Mouse (Mus musculus) megakaryocyte, embryonic 14.5 days (primary cell): Measurements from ENCODE around the gene Spcs2. TPM values are rescaled to one million over a fixed set of nuclear protein-coding genes. Genes with fewer than 3 reads are reported as not detected.
"Not testable (repeated sequence)": the region's sequence is repeated elsewhere in the genome, so short reads cannot be mapped to it uniquely, and the experiment has no call there.

Experiments
- H3K27me3 ChIP-seq: replicated peaks from 2 replicates; pipeline ENCODE3; 2012; ENCODE audit warnings: inconsistent platforms
- H3K36me3 ChIP-seq: replicated peaks from 2 replicates; pipeline ENCODE3; 2012; ENCODE audit warnings: low read length, inconsistent platforms, mixed read lengths
- H3K4me1 ChIP-seq: 2 replicates; pipeline ENCODE4 v1.6.1; 2012; ENCODE audit warnings: inconsistent platforms
- H3K4me3 ChIP-seq: replicated peaks from 2 replicates; pipeline ENCODE3; 2012; ENCODE audit warnings: moderate library complexity, mild to moderate bottlenecking, inconsistent platforms
- H3K9me3 ChIP-seq: 2 replicates; pipeline ENCODE4 v1.6.1; 2012; ENCODE audit warnings: inconsistent platforms
- FLI1 ChIP-seq: IDR thresholded peaks from 2 replicates; pipeline ENCODE4 v1.6.1; 2012; ENCODE audit warnings: low read length, inconsistent platforms, mixed read lengths
- GATA1 ChIP-seq: IDR thresholded peaks from 3 replicates; pipeline ENCODE4 v1.6.1; 2012; ENCODE audit warnings: mixed read lengths, low read length, inconsistent platforms, borderline replicate concordance
- polyA plus RNA-seq: library from polyadenylated mRNA; stranded (reverse); fragments of >175 nt; gene quantifications from 2 replicates; pipeline ENCODE4 v1.2.3, GENCODE M21; 2012; ENCODE audit warnings: low replicate concordance; ENCODE audit not compliant: insufficient read depth

Spcs2 gene
- polyA plus RNA-seq, 1 experiment = 108 TPM

DNA sequence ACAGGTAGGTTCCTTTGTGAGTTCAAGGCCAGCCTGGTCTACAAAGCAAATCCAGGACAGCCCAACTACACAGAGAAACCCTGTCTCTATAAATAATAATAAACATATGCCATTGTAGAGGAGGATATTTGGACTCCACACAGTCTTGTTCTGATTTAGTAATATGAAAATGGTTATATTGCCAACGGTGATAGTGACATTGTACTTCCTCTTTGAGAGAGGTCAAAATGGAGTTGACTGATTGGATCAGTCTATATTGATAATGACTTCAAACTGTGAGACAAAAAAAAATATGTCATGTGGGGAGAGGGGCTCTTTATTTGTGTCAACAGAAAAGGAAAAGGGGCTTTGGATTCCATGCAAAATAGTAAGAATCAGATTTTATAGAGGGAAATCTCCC is 57.9 kb downstream of the Spcs2 start:
- peaks cover 11% of the 10 kb centered on the region for H3K27me3 ChIP-seq

DNA sequence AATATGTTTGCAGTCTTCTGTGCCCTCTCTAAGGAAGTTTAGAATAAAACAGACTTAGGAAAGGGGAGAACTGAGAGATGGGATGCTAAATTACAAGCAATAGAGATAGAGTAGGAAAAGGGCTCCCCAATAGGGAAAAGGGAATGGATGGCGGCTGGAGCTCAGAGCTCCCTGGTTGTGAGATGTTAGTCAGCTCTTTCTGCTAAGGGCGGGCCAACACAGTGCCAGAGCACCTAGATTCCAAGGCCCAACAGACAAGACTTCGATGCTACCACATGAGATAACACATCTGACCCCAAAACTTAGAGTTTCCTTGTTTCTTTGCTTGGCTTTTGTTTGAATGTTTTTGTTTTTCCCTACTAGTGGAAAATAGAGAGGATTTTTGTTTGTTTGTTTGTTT is 59.2 kb downstream of the Spcs2 start:
- not testable (repeated sequence) for H3K36me3 ChIP-seq, H3K9me3 ChIP-seq, H3K4me3 ChIP-seq, H3K4me1 ChIP-seq
- peaks cover 16% of the 10 kb centered on the region for H3K27me3 ChIP-seq

More for the DNA sequence above, 57.9 kb downstream of the Spcs2 start:
- H3K36me3 ChIP-seq = no peaks in the 10 kb centered on the region
- peaks cover 7% of the 10 kb centered on the region for H3K9me3 ChIP-seq
- no peaks in the 10 kb centered on the region for H3K4me1 ChIP-seq
- TF ChIP-seq FLI1 (no peak), GATA1 (no peak)
- H3K4me3 ChIP-seq = no peak overlapping the region

DNA sequence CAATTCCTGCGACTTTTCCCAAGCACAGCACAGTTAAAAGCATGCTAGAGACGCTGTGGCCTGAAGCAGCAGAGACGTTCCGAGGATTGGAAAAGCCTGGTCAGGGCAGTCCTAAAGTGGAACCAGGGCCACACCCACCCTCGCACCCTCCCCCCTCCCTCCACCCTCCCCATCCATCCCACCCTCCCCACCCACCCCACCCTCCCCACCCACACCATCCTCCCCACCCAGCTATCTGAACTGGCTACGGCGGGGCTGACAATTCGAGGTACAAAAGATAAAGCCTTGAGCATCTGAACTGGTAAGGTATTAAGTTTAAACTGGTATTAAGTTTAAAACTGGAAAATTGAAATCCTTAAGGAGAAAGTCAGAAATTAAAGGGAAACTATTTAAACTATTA is 59.7 kb downstream of the Spcs2 start:
- Histone ChIP-seq H3K27me3 (peaks cover 19% of the 10 kb centered on the region), H3K36me3 (no peaks in the 10 kb centered on the region), H3K9me3 (peaks cover 7% of the 10 kb centered on the region), H3K4me3 (no peak overlapping the region), H3K4me1 (no peaks in the 10 kb centered on the region)
- TF ChIP-seq GATA1 (no peak), FLI1 (no peak)

DNA sequence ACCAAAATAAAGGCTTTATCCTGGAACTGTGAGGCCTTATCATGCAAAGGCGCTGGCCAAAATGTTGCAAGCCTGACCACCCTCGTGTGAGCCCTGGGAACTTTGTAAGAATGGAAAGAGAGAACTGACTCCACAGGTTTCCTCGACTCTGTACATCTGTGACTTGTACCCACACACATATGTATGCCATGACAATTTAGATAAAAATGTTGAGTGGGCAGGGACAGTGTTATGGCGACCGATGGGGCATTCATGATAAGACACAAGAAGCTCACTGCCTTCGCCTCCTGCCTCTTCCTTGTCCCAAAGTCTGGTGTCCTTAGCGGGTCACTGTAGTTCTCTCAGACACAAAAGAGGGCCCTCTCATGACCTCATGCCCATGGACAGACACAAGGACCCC is 64.1 kb downstream of the Spcs2 start:
- H3K4me3 ChIP-seq = no peak overlapping the region
- TF ChIP-seq FLI1 (no peak), GATA1 (no peak)
- no peaks in the 10 kb centered on the region for H3K36me3 ChIP-seq
- H3K27me3 ChIP-seq = peaks cover 54% of the 10 kb centered on the region
- peaks cover 2% of the 10 kb centered on the region; the same call in 1 of the 2 replicates for H3K4me1 ChIP-seq
- peaks cover 7% of the 10 kb centered on the region for H3K9me3 ChIP-seq

- Histone ChIP-seq H3K4me3 (no peak overlapping the region), H3K36me3 (no peaks in the 10 kb centered on the region), H3K9me3 (peaks cover 7% of the 10 kb centered on the region), H3K27me3 (peaks cover 60% of the 10 kb centered on the region), H3K4me1 (peaks cover 4% of the 10 kb centered on the region; the same call in 1 of the 2 replicates)
- no peak for TF ChIP-seq FLI1
- TF ChIP-seq GATA1 = no peak
These were observed 65.2 kb downstream of the Spcs2 start for GRCm38 (mm10) chr7:99797911-99798647.

- H3K36me3 ChIP-seq = no peaks in the 10 kb centered on the region
- peaks cover 6% of the 10 kb centered on the region for H3K9me3 ChIP-seq
- H3K27me3 ChIP-seq = peaks cover 65% of the 10 kb centered on the region
- no peak for TF ChIP-seq FLI1
- no peak for TF ChIP-seq GATA1
- H3K4me1 ChIP-seq = peaks cover 4% of the 10 kb centered on the region; the same call in 1 of the 2 replicates
- H3K4me3 ChIP-seq = no peak overlapping the region
These were observed 66.0 kb downstream of the Spcs2 start for GRCm38 (mm10) chr7:99797261-99797660.

GRCm38 (mm10) chr7:99796471-99796870 is 66.8 kb downstream of the Spcs2 start:
- Histone ChIP-seq H3K9me3 (peaks cover 5% of the 10 kb centered on the region), H3K27me3 (peaks cover 67% of the 10 kb centered on the region), H3K4me1 (peaks cover 4% of the 10 kb centered on the region; the same call in 1 of the 2 replicates), H3K36me3 (no peaks in the 10 kb centered on the region), H3K4me3 (no peak overlapping the region)
- TF ChIP-seq FLI1 (no peak), GATA1 (no peak)

DNA sequence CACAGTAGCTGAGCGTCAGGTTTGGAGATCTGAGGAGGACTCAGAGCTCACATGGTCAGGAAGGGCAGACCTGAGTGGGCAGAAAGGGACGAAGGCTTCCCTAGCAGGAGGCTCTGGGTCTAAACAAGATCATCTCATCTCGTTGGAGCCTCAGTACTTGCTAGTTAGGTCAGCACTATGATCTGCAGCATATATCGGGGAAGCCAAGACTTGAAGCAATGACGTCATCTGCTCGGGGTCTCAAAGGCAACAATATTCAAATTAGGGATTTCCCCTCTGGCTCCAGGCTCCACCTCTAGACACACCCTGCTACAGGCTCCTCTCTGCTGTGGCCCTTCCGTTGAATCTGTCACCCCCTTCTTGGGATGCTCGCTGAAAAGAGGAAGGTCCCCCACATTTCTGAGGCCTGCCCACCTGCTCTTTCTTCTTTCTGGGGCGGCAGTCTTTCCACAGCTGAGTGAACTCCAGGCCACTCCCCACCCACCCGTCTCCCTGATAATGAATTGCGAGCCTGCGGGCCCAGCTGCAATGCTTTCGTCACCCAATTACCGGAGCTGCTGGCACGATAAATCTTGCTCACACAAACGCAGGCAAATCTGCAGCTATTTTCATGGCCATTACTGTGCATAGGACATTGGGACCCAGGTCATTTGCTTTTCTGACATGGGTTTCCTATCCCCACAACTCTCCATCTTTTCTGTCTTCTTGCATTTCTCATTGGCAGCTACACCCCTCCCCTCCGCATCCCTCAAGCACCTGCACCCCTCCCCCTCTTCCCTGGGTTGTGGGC is 67.9 kb downstream of the Spcs2 start:
- H3K4me3 ChIP-seq = no peak overlapping the region
- TF ChIP-seq FLI1 = no peak
- TF ChIP-seq GATA1 = no peak
- peaks cover 68% of the 10 kb centered on the region for H3K27me3 ChIP-seq
- H3K9me3 ChIP-seq = peaks cover 14% of the 10 kb centered on the region
- H3K4me1 ChIP-seq = peaks cover 4% of the 10 kb centered on the region; the same call in 1 of the 2 replicates
- no peaks in the 10 kb centered on the region for H3K36me3 ChIP-seq

DNA sequence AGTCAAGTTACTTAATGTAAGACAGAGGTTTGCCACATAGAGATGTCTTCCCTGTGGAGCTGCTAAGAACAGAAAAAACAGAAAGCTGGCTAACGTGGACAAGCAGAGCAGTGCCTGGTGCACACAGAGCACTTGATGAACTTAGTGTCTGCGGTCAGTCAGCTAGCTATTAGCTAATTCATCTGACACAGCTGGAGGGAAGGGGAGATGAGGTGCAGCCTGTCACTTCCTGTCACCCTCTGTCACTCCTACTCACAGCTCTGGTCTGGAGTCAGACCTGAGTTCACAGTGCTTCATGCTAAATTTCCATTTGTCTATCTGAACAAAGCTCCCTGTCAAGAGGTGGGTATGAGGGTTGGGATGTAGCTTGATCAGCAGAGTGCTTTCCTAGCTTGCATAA is 69.2 kb downstream of the Spcs2 start:
- H3K36me3 ChIP-seq = no peaks in the 10 kb centered on the region
- H3K9me3 ChIP-seq = peaks cover 14% of the 10 kb centered on the region
- H3K4me3 ChIP-seq = peak overlapping the region; percentile 6
- H3K4me1 ChIP-seq = peaks cover 4% of the 10 kb centered on the region; the same call in 1 of the 2 replicates
- peaks cover 67% of the 10 kb centered on the region for H3K27me3 ChIP-seq
- TF ChIP-seq FLI1 = no peak
- TF ChIP-seq GATA1 = no peak

- peaks cover 4% of the 10 kb centered on the region; the same call in 1 of the 2 replicates for H3K4me1 ChIP-seq
- TF ChIP-seq GATA1 = no peak
- TF ChIP-seq FLI1 = no peak
- peaks cover 14% of the 10 kb centered on the region for H3K9me3 ChIP-seq
- H3K4me3 ChIP-seq = no peak overlapping the region
- peaks cover 51% of the 10 kb centered on the region for H3K27me3 ChIP-seq
- H3K36me3 ChIP-seq = no peaks in the 10 kb centered on the region
These were observed 72.4 kb downstream of the Spcs2 start for GRCm38 (mm10) chr7:99790816-99791215.
